In the genomic region with DNA sequence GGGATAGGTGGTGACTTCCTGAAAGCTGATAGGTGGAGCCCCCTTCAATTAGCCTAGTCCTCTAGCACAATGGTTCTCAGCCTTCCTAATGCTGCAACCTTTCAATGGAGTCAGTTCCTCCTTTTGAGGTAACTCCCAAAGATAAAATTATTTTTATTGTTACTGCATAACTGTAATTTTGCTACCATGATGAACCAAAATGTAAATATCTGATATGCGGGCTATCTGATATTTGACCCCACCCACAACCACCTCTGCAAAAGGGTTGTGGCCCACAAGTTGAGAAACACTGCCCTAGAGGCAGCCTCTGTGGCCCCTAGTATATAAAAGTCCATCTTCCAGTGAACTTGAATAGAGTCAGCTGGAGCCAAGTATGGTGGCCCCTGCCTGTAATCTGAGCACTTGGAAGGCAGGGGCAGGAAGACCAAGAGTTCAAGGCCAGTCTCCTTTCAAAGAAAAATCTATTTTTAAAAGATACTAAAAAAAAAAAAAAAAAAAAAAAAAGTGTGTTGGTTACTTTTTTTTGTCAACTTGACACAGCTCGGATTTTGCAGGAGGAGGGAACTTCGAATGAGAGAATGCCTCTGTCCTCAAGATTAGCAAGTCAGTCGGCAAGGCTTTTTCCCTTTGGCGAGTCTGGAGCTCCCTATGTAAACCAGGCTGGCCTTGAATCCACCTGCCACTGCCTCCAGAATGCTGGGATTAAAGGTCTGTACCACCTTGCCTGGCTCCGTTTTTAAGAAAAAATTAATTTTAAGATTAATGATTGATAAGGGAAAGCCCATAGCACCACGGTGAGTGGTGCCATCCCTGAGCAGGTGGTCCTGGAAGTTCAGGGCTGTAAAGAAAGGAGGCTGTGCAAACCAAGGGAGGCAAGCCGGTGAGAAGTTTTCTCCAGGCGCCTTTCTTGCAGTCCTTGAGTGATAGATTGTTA, we compare ENCODE assay signal across 9 mouse cellular contexts. TPM values are rescaled to one million over a fixed set of nuclear protein-coding genes. Genes with fewer than 3 reads are reported as not detected.
DNase-seq lines count a peak whose midpoint lies in the region; ATAC-seq and TF ChIP-seq lines count a peak whose summit lies in the region.
"Had no signal": no experiment of that assay in that cellular context is flagged by ENCODE, and none has a peak within 500 bp of the region (broad histone marks: within the 10 kb centered on the region; RNA-seq: fewer than 3 reads in every experiment).

No protein-coding gene starts in this region.

- H3K9ac ChIP-seq in hindbrain, embryonic 11.5 days (ENCODE audit: low read depth, low read length), result no peak overlapping the region
- no peak overlapping the region for H3K9ac ChIP-seq in midbrain, embryonic 15.5 days
- H3K9ac ChIP-seq in midbrain, embryonic 16.5 days (ENCODE audit: low read depth, low read length), result no peak overlapping the region

- peaks cover 9% of the 10 kb centered on the region; the same call in 1 of the 2 replicates for H3K27me3 ChIP-seq in hindbrain, embryonic 10.5 days (ENCODE audit: insufficient read depth, poor library complexity, severe bottlenecking)
- H3K27me3 ChIP-seq in hindbrain, embryonic 11.5 days (ENCODE audit: control insufficient read depth, insufficient read depth, low read length), result no peaks in the 10 kb centered on the region
- no peaks in the 10 kb centered on the region for H3K27me3 ChIP-seq in midbrain, embryonic 15.5 days (replicated peaks)
- peaks cover 6% of the 10 kb centered on the region for H3K27me3 ChIP-seq in midbrain, embryonic 16.5 days (ENCODE audit: control insufficient read depth, insufficient read depth, low read depth, low read length)
- no peaks in the 10 kb centered on the region for H3K27me3 ChIP-seq in small intestine, adult 2 months (ENCODE audit: control insufficient read depth, insufficient read depth, low read length)

- H3K9me3 ChIP-seq in hindbrain, embryonic 10.5 days, result no peaks in the 10 kb centered on the region
- H3K9me3 ChIP-seq in hindbrain, embryonic 11.5 days (ENCODE audit: control insufficient read depth, low read length), result no peaks in the 10 kb centered on the region
- no peaks in the 10 kb centered on the region for H3K9me3 ChIP-seq in midbrain, embryonic 15.5 days
- no peaks in the 10 kb centered on the region for H3K9me3 ChIP-seq in midbrain, embryonic 16.5 days (replicated peaks; ENCODE audit: control insufficient read depth, low read length, poor library complexity, severe bottlenecking)

- no peak overlapping the region for H3K4me2 ChIP-seq in hindbrain, embryonic 11.5 days (replicated peaks; ENCODE audit: low read depth, low read length)
- no peak overlapping the region for H3K4me2 ChIP-seq in midbrain, embryonic 15.5 days
- H3K4me2 ChIP-seq in midbrain, embryonic 16.5 days (ENCODE audit: low read length), result no peak overlapping the region

- TF ChIP-seq POLR2A in small intestine, adult 2 months (IDR thresholded peaks at IDR 0.05; ENCODE audit: low read depth, low read length), result no peak

- WGBS in hindbrain, embryonic 10.5 days, result 62% methylated on average over 9 of the region's 9 CpGs
- whole genome bisulfite sequencing in hindbrain, embryonic 11.5 days, result 61% methylated on average over 9 of the region's 9 CpGs
- WGBS in midbrain, embryonic 15.5 days, result 59% methylated on average over 9 of the region's 9 CpGs
- WGBS in midbrain, embryonic 16.5 days, result 53% methylated on average over 9 of the region's 9 CpGs
- WGBS in small intestine, adult 2 months, result 20% methylated on average over 9 of the region's 9 CpGs

- peaks cover 4% of the 10 kb centered on the region for H3K36me3 ChIP-seq in hindbrain, embryonic 10.5 days
- H3K36me3 ChIP-seq in hindbrain, embryonic 11.5 days (ENCODE audit: control insufficient read depth, insufficient read depth, low read length), result no peaks in the 10 kb centered on the region
- H3K36me3 ChIP-seq in midbrain, embryonic 15.5 days (replicated peaks), result no peaks in the 10 kb centered on the region
- no peaks in the 10 kb centered on the region for H3K36me3 ChIP-seq in midbrain, embryonic 16.5 days (ENCODE audit: control insufficient read depth, insufficient read depth, low read length)
- H3K36me3 ChIP-seq in small intestine, adult 2 months (ENCODE audit: control insufficient read depth, insufficient read depth, low read length), result peaks cover under 1% of the 10 kb centered on the region

- H3K4me3 ChIP-seq in hindbrain, embryonic 10.5 days, result peak overlapping the region; percentile 80; the same call in 1 of the 2 replicates
- H3K4me3 ChIP-seq in hindbrain, embryonic 11.5 days (ENCODE audit: low read depth, low read length), result no peak overlapping the region
- 0 out of 2 replicates have a peak overlapping the region, but pooled peaks have one; percentile 1 for H3K4me3 ChIP-seq in midbrain, embryonic 15.5 days
- no peak overlapping the region for H3K4me3 ChIP-seq in midbrain, embryonic 16.5 days (ENCODE audit: low read depth, low read length)
- peak overlapping the region; percentile 5; the same call in 1 of the 2 replicates for H3K4me3 ChIP-seq in small intestine, adult 2 months (ENCODE audit: low read depth, low read length)

- no peak for DNase-seq in hindbrain, embryonic 10.5 days (ENCODE audit: low spot score)
- DNase-seq in hindbrain, embryonic 11.5 days (ENCODE audit: low spot score), result no peak
- DNase-seq in kidney, adult 9 months, result peak; percentile 67
- DNase-seq in adipocyte (ENCODE audit: low spot score), result no peak
- DNase-seq in spleen, postnatal 4 days (ENCODE audit: low spot score in 2 of 2), result no peak
- DNase-seq: right cerebral cortex, postnatal 4 days had no signal

- no peak for TF ChIP-seq CTCF in small intestine, adult 2 months (IDR thresholded peaks at IDR 0.05; ENCODE audit: extremely low read depth, insufficient read length, insufficient replicate concordance, low read depth, low read length)

- no peak overlapping the region for H3K27ac ChIP-seq in hindbrain, embryonic 10.5 days
- no peak overlapping the region for H3K27ac ChIP-seq in hindbrain, embryonic 11.5 days (ENCODE audit: low read depth, low read length)
- H3K27ac ChIP-seq in midbrain, embryonic 15.5 days, result no peak overlapping the region
- no peak overlapping the region for H3K27ac ChIP-seq in midbrain, embryonic 16.5 days (ENCODE audit: low read length)
- H3K27ac ChIP-seq in small intestine, adult 2 months (ENCODE audit: insufficient read depth, low read depth, low read length), result peak overlapping the region; percentile 85

- H3K4me1 ChIP-seq in hindbrain, embryonic 10.5 days (replicated peaks), result peaks cover 22% of the 10 kb centered on the region
- H3K4me1 ChIP-seq in hindbrain, embryonic 11.5 days (replicated peaks; ENCODE audit: control insufficient read depth, insufficient read depth, low read length), result 0 out of 2 replicates have a peak, but pooled peaks cover 6% of the 10 kb centered on the region
- H3K4me1 ChIP-seq in midbrain, embryonic 15.5 days, result peaks cover 14% of the 10 kb centered on the region
- H3K4me1 ChIP-seq in midbrain, embryonic 16.5 days (ENCODE audit: control insufficient read depth, insufficient read depth, low read length), result peaks cover 11% of the 10 kb centered on the region
- peaks cover 18% of the 10 kb centered on the region for H3K4me1 ChIP-seq in small intestine, adult 2 months (ENCODE audit: control insufficient read depth, insufficient read depth, insufficient read length, low read length)

- no peak for ATAC-seq in hindbrain, embryonic 11.5 days (ENCODE audit: low FRiP score)
- ATAC-seq in midbrain, embryonic 15.5 days (replicated peaks), result no peak
- ATAC-seq in midbrain, embryonic 16.5 days, result no peak

RNA-seq across cellular contexts. Expression of gene Taldo1, which starts 1.4 kb away (rescaled TPM):
- 336 and 378 TPM in 2 replicates for polyA plus RNA-seq in hindbrain, embryonic 10.5 days (2016; fragmentation: Nextera tagmentation; extraction: Ambion mirVana)
- polyA plus RNA-seq in hindbrain, embryonic 11.5 days (2014; fragmentation: Nextera tagmentation; extraction: Ambion mirVana), result 389 and 395 TPM in 2 replicates
- 292 and 298 TPM in 2 replicates for polyA plus RNA-seq in midbrain, embryonic 15.5 days (2015; fragmentation: Nextera tagmentation; extraction: Ambion mirVana)
- polyA plus RNA-seq in midbrain, embryonic 16.5 days (2015; fragmentation: Nextera tagmentation; extraction: Ambion mirVana), result 291 and 309 TPM in 2 replicates
- 191 and 473 TPM in 2 replicates for polyA plus RNA-seq in small intestine, adult 2 months (2012; rRNA removed)

RNA-seq across cellular contexts. Expression of gene Gatd1, which starts 23.3 kb away (rescaled TPM):
- polyA plus RNA-seq in hindbrain, embryonic 10.5 days (2016; fragmentation: Nextera tagmentation; extraction: Ambion mirVana), result 45.2 and 49.4 TPM in 2 replicates
- 43.3 and 48.1 TPM in 2 replicates for polyA plus RNA-seq in hindbrain, embryonic 11.5 days (2014; fragmentation: Nextera tagmentation; extraction: Ambion mirVana)
- polyA plus RNA-seq in midbrain, embryonic 15.5 days (2015; fragmentation: Nextera tagmentation; extraction: Ambion mirVana), result 57.2 and 59.5 TPM in 2 replicates
- 48.5 and 54.9 TPM in 2 replicates for polyA plus RNA-seq in midbrain, embryonic 16.5 days (2015; fragmentation: Nextera tagmentation; extraction: Ambion mirVana)
- polyA plus RNA-seq in small intestine, adult 2 months (2012; rRNA removed), result 23.8 and 48.4 TPM in 2 replicates

RNA-seq across cellular contexts. Expression of gene Cend1, which starts 38.7 kb away (rescaled TPM):
- polyA plus RNA-seq in hindbrain, embryonic 10.5 days (2016; fragmentation: Nextera tagmentation; extraction: Ambion mirVana), result 11.5 and 21.9 TPM in 2 replicates
- 6.8 and 7.2 TPM in 2 replicates for polyA plus RNA-seq in hindbrain, embryonic 11.5 days (2014; fragmentation: Nextera tagmentation; extraction: Ambion mirVana)
- 111 and 113 TPM in 2 replicates for polyA plus RNA-seq in midbrain, embryonic 15.5 days (2015; fragmentation: Nextera tagmentation; extraction: Ambion mirVana)
- 109 and 151 TPM in 2 replicates for polyA plus RNA-seq in midbrain, embryonic 16.5 days (2015; fragmentation: Nextera tagmentation; extraction: Ambion mirVana)
- polyA plus RNA-seq in small intestine, adult 2 months (2012; rRNA removed), result 0.84 and 1.0 TPM in 2 replicates

RNA-seq across cellular contexts. Expression of gene Slc25a22, which starts 47.1 kb away (rescaled TPM):
- polyA plus RNA-seq in hindbrain, embryonic 10.5 days (2016; fragmentation: Nextera tagmentation; extraction: Ambion mirVana), result 45.9 and 55.6 TPM in 2 replicates
- 33.9 and 36.6 TPM in 2 replicates for polyA plus RNA-seq in hindbrain, embryonic 11.5 days (2014; fragmentation: Nextera tagmentation; extraction: Ambion mirVana)
- polyA plus RNA-seq in midbrain, embryonic 15.5 days (2015; fragmentation: Nextera tagmentation; extraction: Ambion mirVana), result 109 and 120 TPM in 2 replicates
- 108 and 121 TPM in 2 replicates for polyA plus RNA-seq in midbrain, embryonic 16.5 days (2015; fragmentation: Nextera tagmentation; extraction: Ambion mirVana)
- 104 and 488 TPM in 2 replicates for polyA plus RNA-seq in small intestine, adult 2 months (2012; rRNA removed)

RNA-seq across cellular contexts. Expression of gene Eps8l2, which starts 51.9 kb away (rescaled TPM):
- polyA plus RNA-seq in hindbrain, embryonic 10.5 days (2016; fragmentation: Nextera tagmentation; extraction: Ambion mirVana), result 6.7 and 6.8 TPM in 2 replicates
- polyA plus RNA-seq in hindbrain, embryonic 11.5 days (2014; fragmentation: Nextera tagmentation; extraction: Ambion mirVana), result 2.1 and 2.6 TPM in 2 replicates
- polyA plus RNA-seq in midbrain, embryonic 15.5 days (2015; fragmentation: Nextera tagmentation; extraction: Ambion mirVana), result 0.49 and 0.66 TPM in 2 replicates
- 0.61 and 1.0 TPM in 2 replicates for polyA plus RNA-seq in midbrain, embryonic 16.5 days (2015; fragmentation: Nextera tagmentation; extraction: Ambion mirVana)
- 279 and 528 TPM in 2 replicates for polyA plus RNA-seq in small intestine, adult 2 months (2012; rRNA removed)

Comparison
In these comparisons a context has a peak if more than half of its experiments do, and no peak if none do; other contexts are left out.
1. H3K4me3 ChIP-seq: peak in hindbrain, embryonic 10.5 days (single experiment), midbrain, embryonic 15.5 days (single experiment) and small intestine, adult 2 months (single experiment); none in hindbrain, embryonic 11.5 days (single experiment) and midbrain, embryonic 16.5 days (single experiment).